Mouse (Mus musculus) midbrain, embryonic 14.5 days (tissue): Measurements from ENCODE around the gene Me1. TPM values are rescaled to one million over a fixed set of nuclear protein-coding genes. Genes with fewer than 3 reads are reported as not detected.
A peak's percentile ranks its signal among the peaks of the same experiment; 100 is the strongest.

ENCODE experiments used
- ATAC-seq: fragments of 200-750 bp; cut with Nextera tagmentation; 2 replicates; pipeline ENCODE4 v1.8.0; 2017; ENCODE audit warnings: moderate number of reproducible peaks, moderate library complexity; ENCODE audit not compliant: low FRiP score, low TSS enrichment
- DNase-seq: peaks from one replicate; pipeline ENCODE4 v3.0.0-alpha.2; 2015
- H3K27ac ChIP-seq: fragments of 300-500 bp; sonication (generic); replicated peaks from 2 replicates; pipeline ENCODE4 v1.5.1; 2014; ENCODE audit warnings: mild to moderate bottlenecking, low read depth, low read length, moderate library complexity
- H3K27me3 ChIP-seq: fragments of 300-500 bp; sonication (generic); 2 replicates; pipeline ENCODE4 v1.6.1; 2014; ENCODE audit warnings: low read length, control low read depth, mixed read lengths; ENCODE audit not compliant: control insufficient read depth, insufficient read depth
- H3K36me3 ChIP-seq: fragments of 300-500 bp; sonication (generic); 2 replicates; pipeline ENCODE4 v1.6.1; 2014; ENCODE audit warnings: low read length, control low read depth; ENCODE audit not compliant: control insufficient read depth, insufficient read depth
- H3K4me1 ChIP-seq: fragments of 300-500 bp; sonication (generic); 2 replicates; pipeline ENCODE4 v1.6.1; 2014; ENCODE audit warnings: mild to moderate bottlenecking, antibody characterized with exemption, low read length, control low read depth; ENCODE audit not compliant: control insufficient read depth, insufficient read depth
- H3K4me2 ChIP-seq: fragments of 300-500 bp; sonication (generic); 2 replicates; pipeline ENCODE4 v1.6.1; 2014; ENCODE audit warnings: mild to moderate bottlenecking, low read length, moderate library complexity
- H3K4me3 ChIP-seq: fragments of 300-500 bp; sonication (generic); replicated peaks from 2 replicates; pipeline ENCODE4 v1.5.1; 2014; ENCODE audit warnings: low read depth, low read length
- H3K9ac ChIP-seq: fragments of 300-500 bp; sonication (generic); replicated peaks from 2 replicates; pipeline ENCODE4 v1.6.1; 2014; ENCODE audit warnings: mild to moderate bottlenecking, low read length, moderate library complexity
- H3K9me3 ChIP-seq: fragments of 300-500 bp; sonication (generic); 2 replicates; pipeline ENCODE4 v1.6.1; 2016; ENCODE audit warnings: low read length, control low read depth, mixed read lengths; ENCODE audit not compliant: control insufficient read depth
- WGBS: fragments of 180-500 bp; shearing (Covaris S2); extraction: QIAGEN DNeasy Blood & Tissue Kit; methylation state at CpG from one replicate; pipeline ENCODE4 v1.1.7; 2014; 5-methylcytosine and 5-hydroxymethylcytosine counted together
- polyA plus RNA-seq: library from polyadenylated mRNA; unstranded; fragments of >200 nt; fragmentation: Nextera tagmentation; extraction: Ambion mirVana; gene quantifications from 2 replicates; pipeline ENCODE4 v1.2.1, GENCODE M21; 2014

Gene Me1
- polyA plus RNA-seq, 1 experiment from 2014 or later = 36.4 TPM

DNA sequence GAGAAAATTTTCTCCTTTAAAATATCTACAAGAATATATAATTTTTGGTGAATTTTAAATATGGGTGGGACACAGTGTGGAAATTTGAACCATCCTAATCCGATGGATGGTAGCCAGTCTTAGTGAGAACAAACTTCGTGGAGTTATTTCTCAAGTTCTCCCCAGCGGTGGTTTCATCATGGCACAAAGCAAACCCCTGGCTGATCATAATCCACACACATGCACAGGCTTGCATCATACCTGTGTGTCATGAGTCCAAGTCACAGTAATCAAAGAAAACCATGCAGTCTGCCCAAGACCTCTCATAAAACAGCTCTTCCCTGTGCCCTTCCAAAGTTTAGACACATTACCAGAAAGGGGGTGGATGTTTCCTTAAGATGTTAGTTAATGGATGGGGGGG is 34.1 kb upstream of the Me1 start:
- Histone ChIP-seq H3K4me2 (no peak overlapping the region), H3K9me3 (no peaks in the 10 kb centered on the region), H3K9ac (no peak overlapping the region), H3K4me3 (no peak overlapping the region), H3K4me1 (peaks cover 5% of the 10 kb centered on the region; the same call in 1 of the 2 replicates), H3K27me3 (no peaks in the 10 kb centered on the region), H3K27ac (no peak overlapping the region), H3K36me3 (no peaks in the 10 kb centered on the region)
- ATAC-seq (no peak), DNase-seq (no peak)
- 95% methylated on average over 3 of the region's 3 CpGs for WGBS

DNA sequence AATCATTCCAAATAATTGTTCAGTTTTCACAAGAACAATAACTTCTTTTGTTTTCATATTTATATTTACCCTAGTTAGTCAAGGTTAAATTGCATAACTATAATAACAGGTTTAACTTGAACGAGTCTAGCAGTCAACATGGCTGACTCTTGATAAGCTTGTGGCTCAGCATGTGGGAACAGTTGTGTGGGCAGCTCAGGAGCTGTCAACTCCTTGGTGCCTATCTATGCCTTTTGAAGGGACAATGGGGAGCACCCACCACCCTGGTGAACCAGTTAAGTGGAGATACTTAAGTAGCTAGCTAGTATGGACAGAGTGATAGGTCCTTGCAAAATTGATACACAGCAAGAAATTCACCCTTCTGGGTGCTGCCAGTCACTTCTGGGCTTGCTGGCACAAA is 33.3 kb upstream of the Me1 start:
- Histone ChIP-seq H3K9me3 (no peaks in the 10 kb centered on the region), H3K9ac (no peak overlapping the region)
- no peak for ATAC-seq

DNA sequence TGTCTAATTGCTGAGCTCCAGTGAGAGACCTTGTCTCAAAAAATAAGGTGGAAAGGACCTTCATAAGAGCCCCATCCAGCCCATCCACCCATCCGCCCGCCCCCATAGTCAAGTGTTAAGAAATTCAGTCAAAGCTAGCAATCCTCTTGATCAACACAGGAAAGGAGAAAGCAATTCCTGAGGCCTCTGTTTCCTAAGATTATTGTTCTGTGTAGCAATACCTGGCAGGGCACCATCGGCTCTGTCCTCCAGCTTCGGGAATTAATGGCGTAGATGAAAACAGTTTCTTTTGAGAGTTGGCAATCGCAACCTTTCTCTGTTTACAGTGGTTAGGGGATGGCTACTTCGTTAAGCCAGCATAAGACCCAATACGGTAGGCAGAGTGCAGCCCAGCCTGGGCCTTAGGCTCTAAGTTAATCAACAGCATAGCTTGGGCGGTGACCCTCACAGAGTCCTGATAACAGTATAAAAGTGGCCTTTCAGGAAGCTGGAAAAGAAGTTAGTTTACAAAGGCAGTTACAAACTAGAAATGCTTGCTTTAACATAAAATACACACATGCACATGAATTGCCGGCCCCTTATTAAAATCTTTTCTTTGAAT is 32.6 kb upstream of the Me1 start:
- H3K27me3 ChIP-seq = no peaks in the 10 kb centered on the region
- ATAC-seq = no peak
- DNase-seq = no peak
- H3K36me3 ChIP-seq = no peaks in the 10 kb centered on the region
- no peak overlapping the region for H3K4me2 ChIP-seq
- no peaks in the 10 kb centered on the region for H3K9me3 ChIP-seq
- WGBS = 88% methylated on average over 10 of the region's 10 CpGs
- peaks cover 5% of the 10 kb centered on the region; the same call in 1 of the 2 replicates for H3K4me1 ChIP-seq
- H3K4me3 ChIP-seq = no peak overlapping the region
- no peak overlapping the region for H3K9ac ChIP-seq
- H3K27ac ChIP-seq = no peak overlapping the region

More for the DNA sequence above, 33.3 kb upstream of the Me1 start:
- no peak for DNase-seq
- Histone ChIP-seq H3K27ac (no peak overlapping the region), H3K4me1 (peaks cover 5% of the 10 kb centered on the region; the same call in 1 of the 2 replicates), H3K36me3 (no peaks in the 10 kb centered on the region), H3K4me3 (no peak overlapping the region), H3K4me2 (no peak overlapping the region), H3K27me3 (no peaks in the 10 kb centered on the region)
- 83% methylated on average over 1 of the region's 1 CpGs for WGBS

DNA sequence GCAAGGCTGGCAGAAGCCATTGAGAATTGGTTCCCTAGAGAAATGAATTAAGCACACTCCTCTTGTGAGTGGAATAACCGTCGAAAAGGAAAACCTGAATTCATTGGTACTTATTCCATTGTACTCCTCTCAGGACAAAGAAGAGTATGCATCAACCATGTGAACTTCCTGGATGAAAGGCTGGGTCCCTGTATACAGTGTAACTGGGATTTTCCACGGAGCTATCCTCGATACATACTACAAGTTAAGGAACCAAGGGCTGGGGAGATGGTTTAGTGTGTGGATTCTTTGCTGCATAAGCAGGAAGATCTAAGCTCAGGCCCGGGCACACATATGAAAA is 30.6 kb upstream of the Me1 start:
- Histone ChIP-seq H3K4me3 (no peak overlapping the region), H3K36me3 (no peaks in the 10 kb centered on the region), H3K9me3 (no peaks in the 10 kb centered on the region), H3K4me2 (no peak overlapping the region), H3K9ac (no peak overlapping the region), H3K27me3 (no peaks in the 10 kb centered on the region), H3K4me1 (peaks cover 5% of the 10 kb centered on the region; the same call in 1 of the 2 replicates), H3K27ac (no peak overlapping the region)
- 72% methylated on average over 5 of the region's 5 CpGs for WGBS
- no peak for DNase-seq
- no peak for ATAC-seq

DNA sequence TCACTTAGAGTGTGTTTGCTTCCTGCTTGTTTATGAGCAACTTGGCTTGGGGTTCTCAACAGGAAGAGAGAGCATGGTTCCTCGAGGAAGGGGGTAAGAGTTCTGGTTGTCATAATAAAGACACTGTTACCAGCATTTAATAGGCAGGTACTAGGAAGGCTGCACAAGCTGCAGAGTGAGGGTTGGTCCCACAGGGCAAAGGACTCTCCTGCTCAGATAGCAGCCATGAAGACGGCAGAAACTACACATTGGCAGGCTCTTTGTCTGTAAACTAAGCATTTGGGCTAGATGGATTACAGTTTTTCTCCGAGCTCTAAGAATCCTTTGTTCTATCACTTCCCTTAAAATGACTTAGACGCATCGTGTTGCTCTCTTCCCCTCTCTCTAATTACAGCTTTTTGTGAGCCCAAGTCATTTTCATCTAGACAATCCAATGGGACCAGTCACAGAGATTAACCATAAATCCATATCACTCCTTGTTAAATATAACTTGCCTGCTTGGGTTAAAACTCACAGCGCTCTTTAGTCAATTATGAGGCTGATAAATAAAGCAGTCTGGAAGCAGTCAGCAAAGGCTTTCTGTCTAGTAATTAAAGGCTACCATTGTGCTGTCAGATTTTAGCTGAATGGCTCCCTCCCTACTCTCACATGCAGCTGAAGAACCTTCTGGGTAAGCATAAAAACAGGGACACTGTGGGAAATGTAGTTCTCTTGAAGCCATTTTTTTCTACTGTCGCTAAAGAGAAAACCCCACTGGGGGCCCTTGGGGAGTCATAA is 30.0 kb upstream of the Me1 start:
- Histone ChIP-seq H3K9ac (no peak overlapping the region), H3K4me3 (no peak overlapping the region), H3K9me3 (no peaks in the 10 kb centered on the region), H3K4me1 (peaks cover 5% of the 10 kb centered on the region; the same call in 1 of the 2 replicates), H3K27me3 (no peaks in the 10 kb centered on the region), H3K4me2 (0 out of 2 replicates have a peak overlapping the region, but pooled peaks have one; percentile 6), H3K36me3 (no peaks in the 10 kb centered on the region), H3K27ac (peak overlapping the region; percentile 66)
- 44% methylated on average over 7 of the region's 7 CpGs for WGBS
- peak; percentile 47 for DNase-seq
- ATAC-seq = no peak; the same call in 1 of the 2 replicates

DNA sequence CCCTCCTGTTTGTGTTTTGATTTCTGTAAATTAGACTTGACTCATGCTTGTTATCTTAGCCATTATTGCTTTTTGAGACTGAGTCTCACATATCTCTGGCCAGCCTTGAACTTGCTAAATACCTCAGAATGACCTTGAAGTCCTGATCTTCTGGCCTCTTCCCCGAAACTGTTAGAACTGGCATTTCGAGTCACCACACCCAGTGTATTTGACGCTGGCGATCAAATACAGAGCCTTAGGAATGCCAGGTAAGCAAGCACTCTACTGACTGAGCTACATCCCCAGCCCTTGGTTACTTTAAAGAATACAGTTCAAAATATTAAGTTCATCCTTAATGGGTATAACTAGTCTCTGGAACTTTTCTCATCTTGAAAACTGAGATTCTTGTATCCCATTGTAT is 29.3 kb upstream of the Me1 start:
- DNase-seq = no peak
- ATAC-seq = no peak
- no peak overlapping the region for H3K27ac ChIP-seq

DNA sequence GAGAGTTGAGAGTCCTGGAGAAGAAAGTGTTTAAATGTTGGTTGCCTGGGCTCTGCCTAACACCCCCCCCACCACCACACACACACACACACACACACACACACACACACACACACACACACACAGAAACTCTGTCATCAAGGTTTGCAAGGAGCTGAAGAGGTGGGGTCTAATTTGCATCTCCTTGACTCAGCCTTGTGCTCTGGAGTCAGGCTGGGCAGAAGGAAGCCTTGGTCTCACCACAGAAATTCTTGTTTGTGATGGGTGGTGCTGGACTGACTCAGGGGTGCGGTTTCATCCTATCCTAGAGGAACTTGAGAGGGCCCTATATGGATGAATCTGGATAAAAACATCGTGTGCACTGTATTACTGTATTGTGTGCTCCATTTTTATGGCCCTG is 25.0 kb upstream of the Me1 start:
- Histone ChIP-seq H3K4me1 (peaks cover 3% of the 10 kb centered on the region; the same call in 1 of the 2 replicates), H3K4me3 (no peak overlapping the region), H3K9me3 (no peaks in the 10 kb centered on the region), H3K4me2 (no peak overlapping the region), H3K27ac (no peak overlapping the region), H3K27me3 (no peaks in the 10 kb centered on the region), H3K9ac (no peak overlapping the region), H3K36me3 (no peaks in the 10 kb centered on the region)
- DNase-seq = no peak
- 91% methylated on average over 2 of the region's 2 CpGs for WGBS
- ATAC-seq = no peak

More for the DNA sequence above, 29.3 kb upstream of the Me1 start:
- no peaks in the 10 kb centered on the region for H3K36me3 ChIP-seq
- no peak overlapping the region for H3K9ac ChIP-seq
- no peaks in the 10 kb centered on the region for H3K9me3 ChIP-seq
- H3K27me3 ChIP-seq = no peaks in the 10 kb centered on the region
- peaks cover 5% of the 10 kb centered on the region; the same call in 1 of the 2 replicates for H3K4me1 ChIP-seq
- H3K4me3 ChIP-seq = no peak overlapping the region
- H3K4me2 ChIP-seq = no peak overlapping the region
- WGBS = 93% methylated on average over 4 of the region's 4 CpGs

DNA sequence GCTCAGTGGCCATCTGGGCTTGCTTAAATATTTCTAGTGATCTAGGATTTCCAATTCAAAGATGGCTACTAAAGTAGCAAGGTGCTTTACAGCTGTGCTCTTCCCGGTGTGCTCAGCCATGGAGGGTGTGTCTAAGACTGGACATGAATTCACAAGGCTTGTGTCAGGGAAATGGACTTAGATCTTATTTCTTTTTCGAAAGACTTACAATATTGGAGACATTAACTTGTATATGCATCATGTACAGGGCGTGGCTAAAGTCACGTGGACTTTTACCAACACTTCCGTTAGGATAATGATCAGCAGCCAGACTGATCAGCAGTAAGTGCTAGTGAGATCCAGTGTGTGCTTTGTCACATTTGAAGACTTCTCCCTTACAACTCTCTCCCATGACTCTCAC is 24.5 kb upstream of the Me1 start:
- no peak overlapping the region for H3K4me3 ChIP-seq
- H3K36me3 ChIP-seq = no peaks in the 10 kb centered on the region
- H3K4me2 ChIP-seq = no peak overlapping the region
- H3K27ac ChIP-seq = no peak overlapping the region
- ATAC-seq (no peak), DNase-seq (no peak)
- no peaks in the 10 kb centered on the region for H3K27me3 ChIP-seq
- 92% methylated on average over 5 of the region's 5 CpGs for WGBS
- H3K9ac ChIP-seq = no peak overlapping the region
- H3K9me3 ChIP-seq = no peaks in the 10 kb centered on the region
- no peaks in the 10 kb centered on the region for H3K4me1 ChIP-seq

DNA sequence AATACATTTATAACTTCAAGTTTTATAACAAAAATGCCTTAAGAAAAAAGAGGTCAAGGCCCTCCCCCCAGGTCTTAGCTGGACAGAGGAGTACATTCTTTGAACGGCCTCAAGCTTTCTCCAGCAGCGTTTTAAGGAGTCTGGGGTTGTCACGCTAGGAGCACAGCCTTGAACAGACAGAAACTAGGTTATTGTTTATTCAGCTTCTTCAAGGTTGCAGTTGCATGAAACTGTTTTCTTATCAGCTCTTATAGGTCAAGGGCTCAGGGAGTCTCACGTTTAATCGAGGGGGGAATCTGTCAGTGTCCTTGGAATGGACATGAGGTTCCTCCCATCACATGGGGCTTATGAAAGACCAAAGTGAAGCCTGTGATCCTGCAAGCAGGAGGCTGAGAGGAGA is 21.4 kb upstream of the Me1 start:
- no peaks in the 10 kb centered on the region for H3K36me3 ChIP-seq
- H3K27ac ChIP-seq = no peak overlapping the region
- no peak for ATAC-seq
- no peak for DNase-seq
- no peaks in the 10 kb centered on the region for H3K4me1 ChIP-seq
- H3K4me3 ChIP-seq = no peak overlapping the region
- no peak overlapping the region for H3K4me2 ChIP-seq
- 83% methylated on average over 5 of the region's 5 CpGs for WGBS
- no peaks in the 10 kb centered on the region for H3K9me3 ChIP-seq
- H3K27me3 ChIP-seq = no peaks in the 10 kb centered on the region
- H3K9ac ChIP-seq = no peak overlapping the region
